Mouse (Mus musculus) midbrain, embryonic 15.5 days (tissue): Measurements from ENCODE around the gene Gm2163. TPM values are rescaled to one million over a fixed set of nuclear protein-coding genes. Genes with fewer than 3 reads are reported as not detected.
"Not testable (repeated sequence)": the region's sequence is repeated elsewhere in the genome, so short reads cannot be mapped to it uniquely, and the experiment has no call there.

Experiments used
- ATAC-seq: fragments of 200-750 bp; cut with Nextera tagmentation; replicated peaks from 2 replicates; pipeline ENCODE4 v1.8.0; 2017; ENCODE audit warnings: moderate TSS enrichment
- H3K27ac ChIP-seq: fragments of 300-500 bp; sonication (generic); 2 replicates; pipeline ENCODE4 v1.5.1; 2015; ENCODE audit warnings: mild to moderate bottlenecking, inconsistent platforms
- H3K27me3 ChIP-seq: fragments of 300-500 bp; sonication (generic); replicated peaks from 2 replicates; pipeline ENCODE4 v1.6.1; 2015; ENCODE audit warnings: inconsistent platforms
- H3K36me3 ChIP-seq: fragments of 300-500 bp; sonication (generic); replicated peaks from 2 replicates; pipeline ENCODE4 v1.6.1; 2015; ENCODE audit warnings: inconsistent platforms
- H3K4me1 ChIP-seq: fragments of 300-500 bp; sonication (generic); 2 replicates; pipeline ENCODE4 v1.6.1; 2015; ENCODE audit warnings: inconsistent platforms
- H3K4me2 ChIP-seq: fragments of 300-500 bp; sonication (generic); 2 replicates; pipeline ENCODE4 v1.6.1; 2015; ENCODE audit warnings: inconsistent platforms, mild to moderate bottlenecking, moderate library complexity
- H3K4me3 ChIP-seq: fragments of 300-500 bp; sonication (generic); 2 replicates; pipeline ENCODE4 v1.5.1; 2015; ENCODE audit warnings: mild to moderate bottlenecking, inconsistent platforms
- H3K9ac ChIP-seq: fragments of 300-500 bp; sonication (generic); 2 replicates; pipeline ENCODE4 v1.6.1; 2015; ENCODE audit warnings: mild to moderate bottlenecking, inconsistent platforms
- H3K9me3 ChIP-seq: fragments of 300-500 bp; sonication (generic); 2 replicates; pipeline ENCODE4 v1.6.1; 2016; ENCODE audit warnings: inconsistent platforms
- WGBS: fragments of 180-500 bp; shearing (Covaris S2); methylation state at CpG from one replicate; pipeline ENCODE4 v1.1.7; 2015; ENCODE audit warnings: mixed read lengths; 5-methylcytosine and 5-hydroxymethylcytosine counted together
- polyA plus RNA-seq: library from polyadenylated mRNA; unstranded; fragments of >200 nt; fragmentation: Nextera tagmentation; extraction: Ambion mirVana; gene quantifications from 2 replicates; pipeline ENCODE4 v1.2.1, GENCODE M21; 2015

Gm2163 gene
- polyA plus RNA-seq = 0.11 and 0.32 TPM in 2 replicates

- ATAC-seq, H3K36me3 ChIP-seq, H3K4me3 ChIP-seq, H3K4me2 ChIP-seq, H3K27ac ChIP-seq, H3K9me3 ChIP-seq, H3K4me1 ChIP-seq, H3K9ac ChIP-seq, H3K27me3 ChIP-seq: not testable (repeated sequence)
- WGBS = no CpG with 5 or more reads among the region's 5 CpGs
Observed at GRCm38 (mm10) chr4:42466452-42466851, at the start of gene Gm2163. Gene Gm2163 (plus strand): TSS chr4:42466752.

GRCm38 (mm10) chr4:42439078-42439477 lies 27.5 kb upstream of the Gm2163 start, which contains the start of gene Gm21586:
Gene Gm21586 (plus strand): TSS chr4:42439378.
- not testable (repeated sequence) for H3K4me3 ChIP-seq, H3K27me3 ChIP-seq, H3K4me2 ChIP-seq, H3K36me3 ChIP-seq, H3K9ac ChIP-seq, H3K27ac ChIP-seq, H3K9me3 ChIP-seq, ATAC-seq, H3K4me1 ChIP-seq
- no CpG with 5 or more reads among the region's 18 CpGs for WGBS

GRCm38 (mm10) chr4:42528075-42528474 lies 61.5 kb downstream of the Gm2163 start, which contains the start of gene Fam205a2:
Gene Fam205a2 (minus strand): TSS chr4:42528175.
- not testable (repeated sequence) for H3K4me3 ChIP-seq, ATAC-seq, H3K9me3 ChIP-seq, H3K27me3 ChIP-seq, H3K4me2 ChIP-seq, H3K4me1 ChIP-seq, H3K9ac ChIP-seq, H3K36me3 ChIP-seq, H3K27ac ChIP-seq
- WGBS = no CpG with 5 or more reads among the region's 1 CpGs

- ATAC-seq, H3K9me3 ChIP-seq: not testable (repeated sequence)
- WGBS = no CpG with 5 or more reads among the region's 5 CpGs
Observed at GRCm38 (mm10) chr4:42611895-42612294, 145.3 kb downstream of the Gm2163 start, which contains the start of gene Gm10591. Gene Gm10591 (plus strand): TSS chr4:42612195.

GRCm38 (mm10) chr4:42629419-42629818 lies 162.9 kb downstream of the Gm2163 start, which contains the start of gene Gm2564:
Gene Gm2564 (plus strand): TSS chr4:42629719.
- not testable (repeated sequence) for ATAC-seq, H3K4me3 ChIP-seq, H3K36me3 ChIP-seq, H3K27me3 ChIP-seq, H3K4me1 ChIP-seq, H3K4me2 ChIP-seq, H3K9me3 ChIP-seq, H3K9ac ChIP-seq, H3K27ac ChIP-seq
- WGBS = no CpG with 5 or more reads among the region's 8 CpGs

More at GRCm38 (mm10) chr4:42611895-42612294, 145.3 kb downstream of the Gm2163 start, which contains the start of gene Gm10591:
- H3K4me3 ChIP-seq, H3K27ac ChIP-seq, H3K4me2 ChIP-seq, H3K4me1 ChIP-seq, H3K9ac ChIP-seq, H3K27me3 ChIP-seq, H3K36me3 ChIP-seq: not testable (repeated sequence)

Other genes with a start within 250 kb of the Gm2163 start
- gene Gm10600, start 226.1 kb upstream of the Gm2163 start, polyA plus RNA-seq = not detected in 2 replicates
- gene Ccl21b, start 211.0 kb upstream of the Gm2163 start, polyA plus RNA-seq = not detected in 2 replicates
- not detected in 2 replicates for gene Gm21953, start 172.5 kb upstream of the Gm2163 start, polyA plus RNA-seq
- not detected in 2 replicates for gene Fam205a3, start 148.4 kb upstream of the Gm2163 start, polyA plus RNA-seq
- gene Gm21586, start 27.4 kb upstream of the Gm2163 start, polyA plus RNA-seq = not detected in 2 replicates
- gene Fam205a2, start 61.4 kb downstream of the Gm2163 start, polyA plus RNA-seq = not detected in 2 replicates
- not detected in 2 replicates for gene Gm10591, start 145.4 kb downstream of the Gm2163 start, polyA plus RNA-seq
- gene Gm2564, start 163.0 kb downstream of the Gm2163 start, polyA plus RNA-seq = 0.34 and 0.41 TPM in 2 replicates
- 0.66 TPM in 1 of 2 replicates, not detected in the other for gene Ccl27b, start 188.5 kb downstream of the Gm2163 start, polyA plus RNA-seq
- not detected in 2 replicates for gene Il11ra2, start 195.1 kb downstream of the Gm2163 start, polyA plus RNA-seq